Mouse (Mus musculus) thymus, adult 2 months (tissue): ENCODE measurements around the gene Cadps2.

Experiments used
- CTCF ChIP-seq: fragments of 200-500 bp; IDR thresholded peaks from 2 replicates; pipeline ENCODE4 v1.5.1; 2012; ENCODE audit warnings: mild to moderate bottlenecking, control low read depth, low read length, moderate library complexity, borderline replicate concordance; ENCODE audit not compliant: control insufficient read depth, poor library complexity, insufficient read depth; ENCODE audit errors: extremely low read depth
- POLR2A ChIP-seq: fragments of 200-500 bp; IDR thresholded peaks from 2 replicates; pipeline ENCODE4 v1.6.1; 2012; ENCODE audit warnings: mild to moderate bottlenecking, low read length, control low read depth, moderate library complexity; ENCODE audit not compliant: control insufficient read depth, poor library complexity, insufficient read depth; ENCODE audit errors: extremely low read depth

GRCm38 (mm10) chr6:23383004-23383347 is 456.2 kb downstream of the Cadps2 start:
- TF ChIP-seq CTCF (no peak), POLR2A (no peak)
